Mouse (Mus musculus) limb, embryonic 13.5 days (tissue): ENCODE measurements around the gene Mcoln3. TPM values are rescaled to one million over a fixed set of nuclear protein-coding genes. Genes with fewer than 3 reads are reported as not detected.
A peak's percentile ranks its signal among the peaks of the same experiment; 100 is the strongest.

Experiments used
- ATAC-seq: fragments of 200-750 bp; cut with Nextera tagmentation; 2 replicates; pipeline ENCODE4 v1.8.0; 2017; ENCODE audit warnings: low read depth, moderate number of reproducible peaks, moderate TSS enrichment; ENCODE audit not compliant: low FRiP score
- H3K27ac ChIP-seq: fragments of 300-500 bp; sonication (generic); 2 replicates; pipeline ENCODE4 v1.5.1; 2015; ENCODE audit warnings: inconsistent platforms, mild to moderate bottlenecking, moderate library complexity
- H3K27me3 ChIP-seq: fragments of 300-500 bp; sonication (generic); 2 replicates; pipeline ENCODE4 v1.6.1; 2015; ENCODE audit warnings: mild to moderate bottlenecking, inconsistent platforms
- H3K36me3 ChIP-seq: fragments of 300-500 bp; sonication (generic); 2 replicates; pipeline ENCODE4 v1.6.1; 2015; ENCODE audit warnings: inconsistent platforms, mild to moderate bottlenecking, moderate library complexity
- H3K4me1 ChIP-seq: fragments of 300-500 bp; sonication (generic); 2 replicates; pipeline ENCODE4 v1.6.1; 2015; ENCODE audit warnings: inconsistent platforms
- H3K4me2 ChIP-seq: fragments of 300-500 bp; sonication (generic); replicated peaks from 2 replicates; pipeline ENCODE4 v1.6.1; 2015; ENCODE audit warnings: inconsistent platforms, mild to moderate bottlenecking, moderate library complexity
- H3K4me3 ChIP-seq: fragments of 300-500 bp; sonication (generic); 2 replicates; pipeline ENCODE4 v1.5.1; 2015; ENCODE audit warnings: moderate library complexity, mild to moderate bottlenecking, inconsistent platforms
- H3K9ac ChIP-seq: fragments of 300-500 bp; sonication (generic); 2 replicates; pipeline ENCODE4 v1.6.1; 2015; ENCODE audit warnings: mild to moderate bottlenecking, inconsistent platforms
- H3K9me3 ChIP-seq: fragments of 300-500 bp; sonication (generic); 2 replicates; pipeline ENCODE4 v1.6.1; 2016; ENCODE audit warnings: inconsistent platforms
- WGBS: fragments of 180-500 bp; shearing (Covaris S2); methylation state at CpG from one replicate; pipeline ENCODE4 v1.1.7; 2015; 5-methylcytosine and 5-hydroxymethylcytosine counted together
- polyA plus RNA-seq: library from polyadenylated mRNA; unstranded; fragments of >200 nt; fragmentation: Nextera tagmentation; extraction: Ambion mirVana; gene quantifications from 2 replicates; pipeline ENCODE4 v1.2.1, GENCODE M21; 2015

The Mcoln3 gene
- polyA plus RNA-seq, 1 experiment from 2014 or later: 2.8 TPM

DNA sequence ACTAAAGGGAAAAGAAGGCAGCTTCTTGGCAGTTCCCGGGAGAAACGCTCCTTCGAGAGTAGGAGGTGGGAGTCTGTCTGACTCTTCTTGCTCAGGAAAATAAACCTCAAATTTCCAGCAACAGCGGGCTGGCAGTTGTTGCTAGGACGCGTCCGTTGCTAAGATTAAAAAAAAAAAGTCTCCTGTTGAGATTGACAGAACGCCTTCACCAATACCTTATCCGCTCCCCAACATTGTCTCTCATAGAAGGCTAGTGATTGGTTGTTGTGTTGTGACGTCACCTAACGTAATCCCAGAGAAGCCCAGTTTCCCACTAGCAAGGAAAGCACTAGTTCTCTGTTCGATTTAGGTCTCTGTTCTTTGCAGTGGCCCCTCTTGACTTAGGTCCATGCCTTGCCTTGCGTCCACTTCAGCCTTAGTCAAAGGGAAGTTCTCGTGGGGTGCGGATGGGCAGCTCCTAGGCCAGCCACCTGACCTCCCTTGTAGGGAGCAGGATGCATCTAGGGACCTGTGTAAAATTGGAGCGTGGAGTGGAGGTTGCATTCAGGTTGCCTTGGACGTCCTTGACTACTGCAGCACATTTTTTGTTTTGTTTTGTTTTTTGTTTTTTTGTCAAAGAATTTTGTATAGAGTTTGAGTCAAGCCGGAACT lies 9.2 kb upstream of the Mcoln3 start, which contains the start of gene Wdr63:
Gene Wdr63, minus strand, starts transcription at position 210 of the 651 bp plus-strand sequence.
- peak within 1 kb of the TSS; percentile 53 for H3K9ac ChIP-seq
- H3K27me3 ChIP-seq: no peaks in the 10 kb centered on the region
- peak within 1 kb of the TSS; percentile 46 for H3K4me3 ChIP-seq
- no peaks in the 10 kb centered on the region for H3K9me3 ChIP-seq
- peak; percentile 95 for ATAC-seq
- 14% methylated on average over 18 of the region's 18 CpGs for WGBS
- H3K4me2 ChIP-seq: peak within 1 kb of the TSS; percentile 78
- H3K27ac ChIP-seq: no peak within 1 kb of the TSS
- H3K4me1 ChIP-seq: peaks cover 5% of the 10 kb centered on the region; the same call in 1 of the 2 replicates
- H3K36me3 ChIP-seq: no peaks in the 10 kb centered on the region

DNA sequence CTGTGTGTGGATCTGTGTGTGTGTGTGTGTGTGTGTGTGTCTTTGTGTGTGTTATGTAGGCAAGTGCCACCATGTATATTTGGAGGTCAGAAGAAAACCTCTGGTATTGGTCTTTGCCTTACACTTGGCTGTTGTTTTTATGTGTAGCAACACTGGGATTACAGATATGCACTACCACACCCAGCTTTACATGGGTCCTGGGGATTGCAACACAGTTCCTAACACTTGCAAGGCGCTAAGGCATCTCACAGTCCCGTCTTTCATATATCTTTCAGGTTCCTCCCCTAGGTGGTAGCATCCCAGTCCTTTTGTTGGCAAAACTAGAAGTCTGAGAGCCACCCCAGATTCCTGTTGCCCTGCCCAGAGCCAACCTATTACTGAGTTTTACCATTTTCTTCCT lies 8.3 kb upstream of the Mcoln3 start:
- H3K27me3 ChIP-seq: no peaks in the 10 kb centered on the region
- H3K4me2 ChIP-seq: no peak overlapping the region
- 58% methylated on average over 2 of the region's 2 CpGs for WGBS
- no peak overlapping the region for H3K27ac ChIP-seq
- no peak for ATAC-seq
- H3K4me3 ChIP-seq: no peak overlapping the region
- peaks cover 5% of the 10 kb centered on the region; the same call in 1 of the 2 replicates for H3K4me1 ChIP-seq
- no peaks in the 10 kb centered on the region for H3K36me3 ChIP-seq
- H3K9ac ChIP-seq: no peak overlapping the region
- no peaks in the 10 kb centered on the region for H3K9me3 ChIP-seq

DNA sequence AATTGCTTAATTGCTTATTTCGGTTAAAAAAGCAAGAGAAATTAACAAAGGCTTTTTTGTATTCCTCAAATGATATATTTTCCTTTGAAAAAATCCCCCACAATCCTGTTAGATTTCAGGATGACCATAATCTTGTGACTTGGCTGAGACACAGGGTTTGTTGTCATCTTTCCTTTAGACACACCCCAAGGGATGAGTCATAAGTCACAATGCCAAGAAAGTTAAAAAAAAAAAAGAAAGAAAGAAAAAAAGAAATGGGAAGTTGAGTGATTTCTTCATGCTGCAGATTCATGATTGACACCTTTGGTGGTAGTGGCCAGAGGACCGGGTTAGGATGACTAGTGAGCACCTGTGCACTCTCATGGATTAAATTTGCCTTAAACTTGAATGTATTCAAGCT lies 6.9 kb upstream of the Mcoln3 start:
- no peak for ATAC-seq
- H3K27ac ChIP-seq: no peak overlapping the region

DNA sequence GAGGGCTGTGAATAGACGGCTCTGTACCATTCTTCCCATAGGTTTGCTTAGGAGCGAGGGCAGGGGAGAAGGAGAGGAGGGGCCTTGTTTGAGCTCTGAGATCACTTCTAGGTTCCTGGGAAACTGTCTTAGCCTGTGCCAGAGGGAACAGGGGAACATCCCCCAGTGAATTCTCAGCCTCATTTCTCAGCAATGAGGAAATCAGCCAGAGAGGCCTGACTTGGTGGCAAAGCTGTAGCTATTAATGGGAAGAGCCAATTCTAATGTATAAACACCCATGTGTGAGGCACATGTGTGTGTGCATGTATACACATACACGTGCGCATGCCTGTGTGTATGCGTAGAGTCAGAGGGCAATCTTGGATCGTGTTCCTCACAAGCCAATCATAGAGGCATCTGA lies 6.3 kb upstream of the Mcoln3 start:
- no peaks in the 10 kb centered on the region for H3K36me3 ChIP-seq
- no peak overlapping the region for H3K9ac ChIP-seq
- no peak overlapping the region for H3K27ac ChIP-seq
- no peak for ATAC-seq
- no peak overlapping the region for H3K4me2 ChIP-seq
- peaks cover 5% of the 10 kb centered on the region; the same call in 1 of the 2 replicates for H3K4me1 ChIP-seq
- 76% methylated on average over 6 of the region's 6 CpGs for WGBS
- no peaks in the 10 kb centered on the region for H3K27me3 ChIP-seq
- H3K4me3 ChIP-seq: no peak overlapping the region
- no peaks in the 10 kb centered on the region for H3K9me3 ChIP-seq

More for the DNA sequence above, 6.9 kb upstream of the Mcoln3 start:
- Histone ChIP-seq H3K36me3 (no peaks in the 10 kb centered on the region), H3K4me3 (no peak overlapping the region), H3K4me2 (no peak overlapping the region), H3K9me3 (no peaks in the 10 kb centered on the region), H3K27me3 (no peaks in the 10 kb centered on the region), H3K9ac (no peak overlapping the region), H3K4me1 (peaks cover 5% of the 10 kb centered on the region; the same call in 1 of the 2 replicates)
- WGBS: 82% methylated on average over 2 of the region's 2 CpGs

DNA sequence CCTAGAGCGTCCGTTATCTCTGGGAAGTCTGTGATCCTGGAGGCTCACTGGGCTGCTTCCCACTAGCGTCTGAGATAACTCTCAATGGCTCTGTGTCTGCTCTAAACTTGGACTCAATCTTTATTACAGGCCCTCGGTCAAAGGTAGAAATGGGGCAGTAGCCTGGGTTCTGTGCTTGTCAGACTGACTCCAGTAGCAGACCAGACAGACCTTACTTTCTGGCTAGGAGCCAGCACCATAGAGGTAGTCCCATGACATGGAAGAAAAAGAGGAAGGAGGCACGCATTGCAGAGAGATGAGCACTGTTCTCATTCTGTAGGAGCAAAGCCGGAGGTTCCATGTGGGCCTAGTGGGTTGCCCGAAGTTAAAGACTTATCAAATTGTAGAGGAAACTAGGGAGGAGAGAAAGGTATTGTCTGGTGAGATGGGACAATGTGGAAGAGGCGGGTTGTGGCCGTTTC lies 777 bp downstream of the Mcoln3 start:
- Histone ChIP-seq H3K4me1 (peaks cover 19% of the 10 kb centered on the region), H3K36me3 (no peaks in the 10 kb centered on the region), H3K4me2 (peak overlapping the region; percentile 67), H3K4me3 (no peak overlapping the region), H3K9me3 (no peaks in the 10 kb centered on the region), H3K27me3 (peaks cover 28% of the 10 kb centered on the region), H3K27ac (no peak overlapping the region), H3K9ac (no peak overlapping the region)
- WGBS: 65% methylated on average over 9 of the region's 9 CpGs
- no peak for ATAC-seq

DNA sequence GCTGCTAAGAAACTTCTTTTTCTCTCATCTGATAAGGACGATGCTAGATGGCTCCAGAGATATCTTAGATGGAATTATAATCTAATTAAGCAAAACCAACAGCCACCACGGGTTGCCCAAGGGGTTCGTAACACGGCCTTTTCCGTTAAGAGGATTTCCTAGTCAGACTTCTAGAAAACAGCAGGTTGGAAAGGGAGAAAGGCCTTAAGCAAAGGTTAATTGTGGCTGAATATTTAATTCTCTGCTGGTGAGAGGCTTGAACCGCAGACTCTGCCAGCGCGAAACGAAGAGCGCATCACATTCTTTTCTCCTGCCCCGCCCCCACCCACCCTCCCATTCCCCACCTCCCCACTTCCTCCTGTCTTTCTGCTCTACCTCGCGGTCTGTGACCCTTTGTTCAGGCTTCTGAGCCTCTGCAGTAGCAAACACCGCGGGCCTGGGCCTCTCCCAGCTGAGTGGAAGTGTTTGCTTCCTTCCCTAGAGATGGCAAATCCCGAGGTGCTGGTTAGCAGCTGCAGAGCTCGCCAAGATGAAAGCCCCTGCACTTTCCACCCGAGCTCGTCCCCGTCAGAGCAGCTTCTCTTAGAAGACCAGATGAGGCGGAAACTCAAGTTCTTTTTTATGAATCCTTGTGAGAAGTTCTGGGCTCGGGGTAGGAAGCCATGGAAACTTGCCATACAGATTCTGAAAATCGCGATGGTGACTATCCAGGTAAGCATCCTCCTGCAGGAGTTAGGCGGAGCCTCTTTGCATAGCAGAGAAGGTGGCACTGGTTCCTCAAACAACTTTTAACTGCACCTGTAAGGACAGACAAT lies 4.3 kb downstream of the Mcoln3 start:
- Histone ChIP-seq H3K4me1 (peaks cover 27% of the 10 kb centered on the region), H3K36me3 (no peaks in the 10 kb centered on the region), H3K9me3 (no peaks in the 10 kb centered on the region), H3K4me3 (peak overlapping the region; percentile 32), H3K27ac (no peak overlapping the region), H3K9ac (peak overlapping the region; percentile 43; the same call in 1 of the 2 replicates), H3K4me2 (peak overlapping the region; percentile 56), H3K27me3 (peaks cover 24% of the 10 kb centered on the region)
- 11% methylated on average over 25 of the region's 25 CpGs for WGBS
- ATAC-seq: no peak

DNA sequence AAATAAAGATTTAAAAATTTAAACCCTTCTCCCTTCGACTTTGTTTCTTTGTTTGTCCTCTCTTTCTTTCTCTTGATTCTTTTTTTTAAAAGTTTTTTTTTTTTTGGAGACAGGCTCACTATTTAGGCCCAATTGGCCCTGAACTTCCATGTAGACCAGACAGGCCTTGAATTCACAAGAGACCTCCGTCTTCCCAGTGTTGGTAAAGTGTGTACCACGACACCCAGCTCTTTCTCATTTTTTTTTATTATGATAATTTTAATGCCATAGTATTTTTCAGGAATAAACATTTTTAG lies 4.8 kb downstream of the Mcoln3 start:
- peaks cover 27% of the 10 kb centered on the region for H3K4me1 ChIP-seq
- H3K9ac ChIP-seq: no peak overlapping the region
- 47% methylated on average over 3 of the region's 3 CpGs for WGBS
- H3K4me2 ChIP-seq: peak overlapping the region; percentile 56
- no peaks in the 10 kb centered on the region for H3K36me3 ChIP-seq
- H3K9me3 ChIP-seq: no peaks in the 10 kb centered on the region
- H3K4me3 ChIP-seq: no peak overlapping the region; the same call in 1 of the 2 replicates
- no peak for ATAC-seq
- H3K27me3 ChIP-seq: peaks cover 18% of the 10 kb centered on the region
- no peak overlapping the region for H3K27ac ChIP-seq

DNA sequence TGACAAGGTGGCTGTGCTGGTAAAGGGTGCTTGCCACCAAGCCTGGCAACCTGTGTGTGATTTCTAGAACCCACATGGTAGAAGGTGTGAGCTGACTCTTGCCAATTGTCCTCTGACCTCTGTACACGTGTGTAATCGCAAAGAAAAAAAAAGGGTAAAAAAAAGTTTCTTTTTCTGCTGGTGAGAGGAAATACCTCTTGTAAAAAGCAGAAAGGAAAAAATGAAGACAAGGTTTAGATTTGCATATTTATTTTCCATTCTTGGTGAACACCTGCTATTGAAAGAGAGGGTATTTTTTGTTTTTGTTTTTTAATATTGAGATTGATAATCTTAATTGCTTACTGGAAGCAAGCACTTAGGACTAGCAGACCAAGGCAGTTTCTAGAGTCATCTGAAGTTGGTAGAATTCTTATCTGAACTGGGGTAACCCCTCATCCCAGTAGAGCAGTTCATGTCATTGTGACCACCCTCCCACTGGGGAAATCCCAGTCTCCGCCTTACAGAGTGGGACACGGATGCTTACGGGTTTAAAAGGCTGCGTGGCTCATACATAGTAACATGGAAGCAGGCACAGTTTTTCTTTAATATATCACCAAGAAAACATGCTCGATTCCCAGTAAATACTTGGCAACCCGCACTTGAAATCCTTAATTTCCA lies 5.7 kb downstream of the Mcoln3 start:
- WGBS: 73% methylated on average over 8 of the region's 8 CpGs
- no peak overlapping the region for H3K27ac ChIP-seq
- ATAC-seq: no peak

DNA sequence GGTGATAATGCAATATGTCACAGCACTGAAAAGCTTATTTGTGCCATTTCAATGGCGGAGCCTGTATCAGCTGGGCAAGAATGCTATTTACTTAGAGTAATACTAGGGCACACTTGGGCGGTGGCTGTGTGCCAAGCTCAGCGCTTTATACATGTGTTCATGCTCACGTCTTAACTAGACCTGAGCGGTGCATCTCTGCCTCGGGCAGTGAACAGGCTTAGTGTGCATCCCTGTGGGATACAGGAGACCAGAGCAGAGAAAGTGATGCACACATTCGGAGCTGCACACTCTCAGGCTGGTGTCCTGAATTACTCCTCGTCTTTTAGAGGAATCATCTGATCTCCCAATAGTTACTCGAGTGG lies 6.2 kb downstream of the Mcoln3 start:
- no peaks in the 10 kb centered on the region for H3K9me3 ChIP-seq
- no peak for ATAC-seq
- no peak overlapping the region for H3K9ac ChIP-seq
- no peak overlapping the region for H3K4me2 ChIP-seq
- peaks cover 19% of the 10 kb centered on the region for H3K4me1 ChIP-seq
- H3K27me3 ChIP-seq: peaks cover 5% of the 10 kb centered on the region
- H3K27ac ChIP-seq: no peak overlapping the region
- WGBS: 60% methylated on average over 9 of the region's 9 CpGs
- no peaks in the 10 kb centered on the region for H3K36me3 ChIP-seq
- no peak overlapping the region for H3K4me3 ChIP-seq

More for the DNA sequence above, 5.7 kb downstream of the Mcoln3 start:
- H3K4me2 ChIP-seq: no peak overlapping the region
- no peak overlapping the region for H3K9ac ChIP-seq
- H3K9me3 ChIP-seq: no peaks in the 10 kb centered on the region
- H3K4me1 ChIP-seq: peaks cover 19% of the 10 kb centered on the region
- H3K27me3 ChIP-seq: peaks cover 10% of the 10 kb centered on the region
- no peak overlapping the region for H3K4me3 ChIP-seq
- no peaks in the 10 kb centered on the region for H3K36me3 ChIP-seq

DNA sequence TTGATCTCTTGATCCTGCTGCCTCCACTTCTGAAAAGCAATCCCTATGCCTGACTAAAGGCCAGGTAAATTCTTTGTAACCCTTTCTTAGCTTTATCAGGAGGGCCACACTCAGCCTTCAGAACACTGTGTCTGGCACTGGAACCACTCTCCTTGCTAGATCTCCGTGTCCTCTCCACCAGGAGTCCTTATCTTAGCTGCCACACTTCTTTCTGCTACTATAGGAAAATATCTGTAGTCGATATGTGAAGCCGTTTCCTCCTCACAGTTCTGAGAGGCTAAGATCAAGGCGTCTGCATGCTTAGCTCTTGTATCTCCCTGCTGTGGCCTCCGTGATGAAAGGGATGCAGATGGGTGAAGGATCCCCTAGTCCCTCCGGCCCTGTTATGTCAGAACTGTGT lies 10.0 kb downstream of the Mcoln3 start:
- 61% methylated on average over 6 of the region's 6 CpGs for WGBS
- Histone ChIP-seq H3K9me3 (no peaks in the 10 kb centered on the region), H3K9ac (no peak overlapping the region), H3K27ac (no peak overlapping the region), H3K27me3 (no peaks in the 10 kb centered on the region), H3K4me3 (no peak overlapping the region), H3K36me3 (no peaks in the 10 kb centered on the region), H3K4me2 (no peak overlapping the region), H3K4me1 (peaks cover 8% of the 10 kb centered on the region)
- ATAC-seq: no peak

DNA sequence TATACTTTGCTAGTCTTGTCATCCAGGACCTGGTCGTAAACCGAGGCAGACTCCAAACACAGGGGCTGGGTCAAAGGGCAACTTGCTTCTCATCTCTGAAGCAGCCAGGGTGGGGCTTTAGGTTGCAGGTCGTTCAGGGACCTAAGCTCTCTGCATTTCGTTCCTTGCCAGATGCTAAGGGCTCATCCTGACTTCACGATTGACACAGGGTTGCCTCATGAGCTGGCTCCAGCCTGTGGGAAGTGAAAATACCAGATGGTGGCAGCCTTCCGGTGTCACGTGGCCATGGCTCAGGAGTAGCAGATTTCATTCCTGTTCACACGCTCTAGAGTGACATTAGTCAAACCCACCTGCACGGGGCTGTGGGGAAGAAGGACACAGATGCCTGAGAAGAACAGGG lies 17.6 kb downstream of the Mcoln3 start:
- H3K36me3 ChIP-seq: no peaks in the 10 kb centered on the region
- 54% methylated on average over 9 of the region's 9 CpGs for WGBS
- no peak overlapping the region for H3K9ac ChIP-seq
- no peak overlapping the region for H3K4me3 ChIP-seq
- H3K27me3 ChIP-seq: no peaks in the 10 kb centered on the region
- no peak overlapping the region for H3K4me2 ChIP-seq
- no peaks in the 10 kb centered on the region for H3K9me3 ChIP-seq
- ATAC-seq: no peak
- no peak overlapping the region for H3K27ac ChIP-seq
- H3K4me1 ChIP-seq: no peaks in the 10 kb centered on the region

DNA sequence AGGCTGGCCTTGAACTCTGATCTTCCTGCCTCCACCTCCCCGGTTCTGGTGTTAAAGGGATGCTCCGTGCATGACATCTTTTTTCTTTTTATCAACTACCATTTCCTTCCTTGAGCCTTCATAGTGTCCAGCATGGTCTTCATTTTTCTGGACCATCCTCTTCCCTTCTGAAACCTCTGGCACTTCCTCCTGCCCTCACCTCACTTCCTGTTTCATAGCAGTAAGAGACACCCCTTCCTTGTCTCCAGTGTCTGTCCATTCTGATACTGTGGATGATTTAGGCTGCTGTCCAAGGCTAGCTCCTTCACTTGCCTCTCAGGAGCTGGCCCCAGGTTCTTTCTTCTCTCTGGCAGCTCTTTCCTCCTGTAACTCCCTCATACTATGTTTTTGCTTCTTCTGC lies 18.2 kb downstream of the Mcoln3 start:
- Histone ChIP-seq H3K9me3 (no peaks in the 10 kb centered on the region), H3K4me1 (no peaks in the 10 kb centered on the region), H3K9ac (no peak overlapping the region), H3K27me3 (no peaks in the 10 kb centered on the region), H3K36me3 (no peaks in the 10 kb centered on the region), H3K4me3 (no peak overlapping the region), H3K27ac (no peak overlapping the region), H3K4me2 (no peak overlapping the region)
- 87% methylated on average over 2 of the region's 2 CpGs for WGBS
- no peak for ATAC-seq
